Mouse (Mus musculus) cerebellum, postnatal 36 days (tissue): Measurements from ENCODE around the gene Zfp300.

Experiments used
- DNase-seq, 2 experiments: peaks; one replicate each; pipeline ENCODE4 v3.0.0; 2021 to 2022; ENCODE audit warnings: mixed read lengths in 2 of 2

The Zfp300 gene

DNA sequence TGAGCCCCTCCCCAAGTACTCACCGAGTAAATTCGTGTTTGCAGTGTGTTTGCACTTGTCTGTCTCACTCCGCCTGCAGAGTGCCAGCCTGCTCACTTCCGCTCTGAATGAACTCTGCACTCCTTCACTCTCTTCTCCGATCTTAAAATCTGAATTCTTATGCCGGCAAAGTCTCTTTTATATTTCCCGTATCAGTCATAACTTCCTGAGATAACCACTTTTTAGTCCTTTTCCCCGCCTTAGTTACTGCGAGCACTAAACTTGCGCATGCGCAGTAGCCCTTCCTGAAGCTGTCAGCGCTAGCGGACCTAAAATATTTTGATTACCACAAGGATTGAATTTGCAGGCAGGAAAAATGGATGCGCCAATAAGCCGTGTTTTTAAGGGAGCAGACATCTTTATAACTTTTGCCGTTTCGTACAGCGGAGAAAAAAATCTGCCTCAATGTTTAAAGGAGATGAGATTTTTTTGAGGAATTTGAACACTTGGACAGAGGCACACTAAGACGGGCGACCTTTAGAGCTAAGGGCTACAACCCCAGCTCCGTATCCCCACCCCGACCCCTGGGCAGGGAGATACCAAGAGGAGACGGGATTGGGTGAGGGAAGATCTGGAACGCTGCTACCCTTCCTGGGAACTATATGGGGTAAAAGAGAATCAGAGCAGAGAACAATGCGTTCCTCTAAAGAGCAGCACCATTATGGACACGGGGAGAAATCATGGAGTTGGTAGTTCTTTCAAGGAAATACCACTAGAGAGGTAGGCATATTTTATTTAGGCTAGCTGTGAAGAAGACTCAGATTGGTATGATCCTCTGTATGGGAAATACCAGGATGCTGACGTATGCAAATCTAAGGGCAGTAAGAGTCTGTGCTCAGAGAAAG, at the start of gene Zfp300:
Gene Zfp300 (minus strand): TSS at position 545 of the 884 bp plus-strand sequence.
- peak; percentile 68 to 70 for DNase-seq

DNA sequence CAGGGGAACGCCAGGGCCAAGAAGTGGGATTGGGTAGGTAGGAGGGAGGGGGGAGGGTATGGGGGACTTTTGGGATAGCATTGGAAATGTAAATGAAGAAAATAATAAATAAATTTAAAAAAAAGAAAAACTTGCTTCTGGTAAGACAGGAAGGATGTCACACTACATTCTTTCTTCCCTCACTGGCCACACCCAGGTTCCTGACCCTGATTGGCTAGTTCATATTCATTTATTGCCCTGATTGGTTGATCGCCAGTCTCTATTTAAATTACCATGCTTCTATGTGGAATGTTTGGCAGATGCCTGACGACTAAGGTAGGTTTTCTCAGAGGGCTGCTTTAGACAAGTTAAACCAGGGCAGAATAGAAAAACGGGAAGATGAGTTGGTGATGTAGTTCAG, 26.2 kb upstream of the Zfp300 start, which contains the start of gene Ssxa1:
Gene Ssxa1 (plus strand): TSS at position 301 of the 400 bp plus-strand sequence.
- DNase-seq: no peak

DNA sequence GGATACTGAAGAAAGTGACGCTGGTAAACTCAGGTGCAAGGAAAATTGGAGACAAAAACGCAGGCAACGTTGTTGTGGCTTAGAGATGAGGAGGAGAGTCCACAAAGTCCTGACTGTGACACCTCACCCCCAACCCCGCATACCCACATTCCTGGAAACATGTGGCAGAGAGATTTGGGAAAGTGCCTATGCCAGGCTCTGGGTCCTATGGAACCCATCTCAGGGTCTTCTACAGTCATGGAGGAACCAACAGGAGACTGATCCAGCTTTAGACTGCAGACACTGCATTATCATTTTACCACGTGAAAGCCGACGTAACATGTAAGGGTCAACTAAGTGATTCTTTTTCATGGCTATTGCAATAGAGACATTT, 526 bp upstream of the Zfp300 start:
- peak in 1 of 2 experiments; percentile 1 for DNase-seq

DNA sequence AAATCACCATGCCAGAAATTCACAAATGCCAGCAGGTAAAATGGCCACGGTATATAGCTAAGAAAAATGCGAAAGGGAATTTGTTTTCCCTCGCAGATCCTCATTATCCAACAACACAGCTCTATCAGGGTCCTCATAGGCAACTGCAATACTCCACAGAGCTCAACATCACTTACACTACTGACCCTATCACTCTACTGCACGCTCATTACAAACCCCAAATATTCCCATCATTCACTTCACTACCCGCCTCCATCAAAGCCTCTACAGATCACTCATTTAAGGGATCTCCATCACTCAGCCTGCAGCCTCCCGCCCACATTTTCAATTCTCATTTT, 713 bp downstream of the Zfp300 start:
- DNase-seq: no peak

DNA sequence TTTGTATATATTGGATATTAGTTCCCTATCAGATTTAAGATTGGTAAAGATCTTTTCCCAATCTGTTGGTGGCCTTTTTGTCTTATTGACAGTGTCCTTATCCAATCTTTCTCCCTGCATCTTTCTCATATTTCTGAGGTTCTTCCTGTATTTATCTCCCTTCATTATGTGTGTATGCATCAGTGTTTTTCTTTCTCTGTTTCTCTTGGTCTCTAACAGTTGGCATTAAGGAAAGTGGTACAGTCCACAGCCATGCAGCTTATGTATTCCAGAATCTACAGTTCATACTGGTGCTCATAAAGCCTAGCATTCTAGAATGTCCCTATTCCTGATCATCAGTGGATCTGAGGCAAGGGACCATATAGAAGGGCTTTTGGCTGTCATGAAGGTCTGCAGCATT, 21.2 kb downstream of the Zfp300 start, which contains the start of gene Spaca5:
Gene Spaca5 (plus strand): TSS at position 301 of the 400 bp plus-strand sequence.
- no peak for DNase-seq

DNA sequence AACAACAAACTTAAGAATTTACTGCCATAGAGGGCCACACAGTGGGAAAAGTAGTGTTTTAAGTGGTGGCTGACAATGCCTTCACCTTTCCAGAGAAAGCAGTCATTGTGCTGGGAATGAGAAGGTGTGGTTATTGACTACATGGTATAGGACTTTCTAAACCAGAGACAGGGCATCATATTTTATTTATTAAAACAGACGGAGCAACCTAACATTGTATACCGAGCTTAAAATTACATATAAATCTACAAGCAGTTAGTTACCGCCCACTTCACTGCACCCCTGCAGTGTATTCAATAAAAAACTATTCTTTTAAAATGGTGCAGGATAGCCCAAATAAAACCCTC, 26.8 kb downstream of the Zfp300 start:
- DNase-seq: no peak

DNA sequence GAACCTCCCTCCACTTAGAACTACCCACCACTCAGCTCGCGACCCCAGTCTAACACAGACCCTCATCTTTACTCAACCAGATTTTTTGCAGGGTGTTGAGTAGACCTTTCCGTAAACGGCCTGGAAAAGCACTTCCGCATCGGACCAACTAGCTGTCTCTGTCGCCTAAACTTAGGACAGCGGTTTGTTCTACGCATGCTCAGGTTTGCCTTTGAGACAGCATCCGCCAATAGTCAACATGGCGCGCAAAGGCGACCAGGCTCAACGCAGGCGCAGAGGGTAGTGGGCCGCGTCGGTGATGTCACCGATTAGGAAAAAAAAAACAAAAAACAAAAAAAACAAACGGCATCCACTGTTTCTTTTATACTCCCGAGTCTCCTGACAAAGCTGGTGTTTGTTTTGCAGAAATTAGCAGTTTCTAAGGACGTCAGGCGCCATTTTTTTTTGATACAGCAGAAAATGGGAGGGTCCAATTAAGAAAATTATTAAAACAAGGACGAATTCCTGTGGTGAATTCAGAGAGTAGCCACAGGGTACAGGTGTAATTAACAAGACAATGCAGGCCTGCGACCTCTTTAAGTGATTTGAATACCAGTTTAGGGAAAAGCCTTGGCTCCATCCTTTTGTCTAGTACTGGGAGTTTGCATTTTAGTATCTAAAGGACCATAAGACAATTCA, 27.3 kb downstream of the Zfp300 start, which contains the start of gene Zfp182:
Gene Zfp182 (minus strand): TSS at position 451 of the 678 bp plus-strand sequence.
- DNase-seq: peak; percentile 76 to 78

DNA sequence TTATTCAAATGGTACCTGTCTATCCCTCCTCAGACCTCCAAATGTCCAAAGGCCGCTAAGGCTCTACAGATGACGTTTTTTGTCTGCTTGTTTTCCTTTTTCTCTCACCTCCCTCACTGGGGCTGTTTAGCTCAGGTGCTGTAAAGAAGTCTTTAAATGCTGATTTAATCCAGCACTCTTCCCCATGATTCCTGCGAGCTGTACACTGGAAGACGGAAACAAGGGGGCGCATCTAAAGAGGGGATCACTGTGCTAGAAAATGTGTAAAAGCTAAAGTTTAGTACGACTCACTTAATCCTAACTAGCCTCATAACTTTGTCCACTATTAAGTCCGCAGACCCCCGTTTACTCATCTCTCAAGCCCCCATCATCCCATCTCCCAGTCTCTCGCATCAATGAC, 27.9 kb downstream of the Zfp300 start:
- DNase-seq: peak in 1 of 2 experiments; percentile 2
